Mouse (Mus musculus): ENCODE data around the gene Bend5. TPM values are rescaled to one million over a fixed set of nuclear protein-coding genes. Genes with fewer than 3 reads are reported as not detected.

The Bend5 gene
- total and polyA plus RNA-seq, 3 experiments = 15.6 to 21.8 (median 19.3) TPM

GRCm38 (mm10) chr4:111502965-111503727, 88.3 kb downstream of the Bend5 start:
- peak overlapping the region; percentile 78 for H3K27ac ChIP-seq (ENCODE audit: insufficient read depth, low read depth)
- no peaks in the 10 kb centered on the region for H3K9me3 ChIP-seq (replicated peaks; ENCODE audit: low read length)
- H3K36me3 ChIP-seq (replicated peaks in 1 of 2; ENCODE audit: control insufficient read depth in 1 of 2, insufficient read depth in 1 of 2, low read length in 1 of 2) = no peaks in the 10 kb centered on the region
- in situ Hi-C loops (cut with MboI; ENCODE audit: low pct_ligation_motif_present, low pct_unique_long_range_greater_than_20kb, low sequenced_read_pairs) = loop anchor here (10.0 kb wide), 2 partner anchors 122 to 178 kb away; no protein-coding TSS in a partner anchor
- H3K27me3 ChIP-seq (replicated peaks) = no peaks in the 10 kb centered on the region
- peak overlapping the region; percentile 28; the same call in 1 of the 2 replicates for H3K9ac ChIP-seq (ENCODE audit: insufficient read depth, low read depth)
- peaks cover 21 to 51% of the 10 kb centered on the region in 2 experiments for H3K4me1 ChIP-seq (ENCODE audit: control insufficient read depth in 1 of 2, insufficient read depth in 2 of 2)
- no peak for TF ChIP-seq MAX (IDR thresholded peaks at IDR 0.05; ENCODE audit: low read length)
- TF ChIP-seq ZMIZ1 (IDR thresholded peaks at IDR 0.05; ENCODE audit: low read depth, low read length) = no peak
- no peak for TF ChIP-seq KAT2A (IDR thresholded peaks at IDR 0.05; ENCODE audit: insufficient replicate concordance, low read length)
- no peak for TF ChIP-seq MAFK (IDR thresholded peaks at IDR 0.05; ENCODE audit: insufficient replicate concordance, low read length)
- no peak for TF ChIP-seq SMC3 (IDR thresholded peaks at IDR 0.05; ENCODE audit: low read depth, low read length)
- peak; percentile 16; the same call in 1 of the 2 replicates for TF ChIP-seq CHD2 (IDR thresholded peaks at IDR 0.05; ENCODE audit: low read length)
- no peak for TF ChIP-seq TCF12 (IDR thresholded peaks at IDR 0.05; ENCODE audit: low read depth, low read length)
- TF ChIP-seq GABPA (IDR thresholded peaks at IDR 0.05; ENCODE audit: insufficient replicate concordance, low read depth, low read length) = no peak
- TF ChIP-seq ZC3H11A (IDR thresholded peaks at IDR 0.05; ENCODE audit: low read depth, low read length) = no peak
- no peak for TF ChIP-seq CTCF (conservative IDR thresholded peaks at IDR 0.05 in 1 of 2, IDR thresholded peaks at IDR 0.05 in 1 of 2; ENCODE audit: low read depth in 2 of 2, low read length in 2 of 2)
- no peak for TF ChIP-seq JUND (conservative IDR thresholded peaks at IDR 0.05; ENCODE audit: low read depth, low read length)
- TF ChIP-seq SIN3A (IDR thresholded peaks at IDR 0.05; ENCODE audit: low read length) = no peak
- no peak for TF ChIP-seq EP300 (IDR thresholded peaks at IDR 0.05; ENCODE audit: low read length)
- no peak for TF ChIP-seq ZNF384 (IDR thresholded peaks at IDR 0.05; ENCODE audit: low read depth, low read length)
- peak; percentile 51 for TF ChIP-seq POLR2A (IDR thresholded peaks at IDR 0.05; ENCODE audit: low read depth, low read length)
- no peak for TF ChIP-seq MXI1 (IDR thresholded peaks at IDR 0.05; ENCODE audit: low read depth, low read length)
- TF ChIP-seq IRF4 (IDR thresholded peaks at IDR 0.05; ENCODE audit: low read depth, low read length) = peak; percentile 51; the same call in 1 of the 2 replicates
- no peak for TF ChIP-seq RCOR1 (conservative IDR thresholded peaks at IDR 0.05; ENCODE audit: low read depth, low read length)
- TF ChIP-seq BHLHE40 (IDR thresholded peaks at IDR 0.05; ENCODE audit: low read depth, low read length) = peak; percentile 38; the same call in 1 of the 2 replicates
- no peak for TF ChIP-seq USF2 (conservative IDR thresholded peaks at IDR 0.05; ENCODE audit: low read depth, low read length)
- TF ChIP-seq POLR2AphosphoS2 (IDR thresholded peaks at IDR 0.05; ENCODE audit: low read depth, low read length) = no peak
- TF ChIP-seq JUN (IDR thresholded peaks at IDR 0.05; ENCODE audit: insufficient read depth, low read depth, low read length) = no peak
- no peak for TF ChIP-seq UBTF (IDR thresholded peaks at IDR 0.05; ENCODE audit: low read depth, low read length)
- no peak for TF ChIP-seq CHD1 (IDR thresholded peaks at IDR 0.05; ENCODE audit: low read depth, low read length)
- TF ChIP-seq TBP (conservative IDR thresholded peaks at IDR 0.05; ENCODE audit: low read depth, low read length) = 0 out of 2 replicates have a peak, but pooled peaks have one; percentile 43
- peak overlapping the region; percentile 52; the same call in 1 of the 2 replicates for H3K4me2 ChIP-seq (ENCODE audit: insufficient read depth, low read depth, poor library complexity, severe bottlenecking)
- peak; percentile 21 for DNase-seq (ENCODE audit: extremely low read depth)
- peak overlapping the region in 1 of 3 experiments; percentile 25 for H3K4me3 ChIP-seq (replicated peaks in 1 of 3; ENCODE audit: low read depth in 2 of 3, low read length in 2 of 3, poor library complexity in 1 of 3)
- dilution Hi-C loops (cut with MboI; ENCODE audit: extremely low pct_ligation_motif_present, extremely low pct_unique_long_range_greater_than_20kb, low sequenced_read_pairs) = no loop called here
- no peaks in the 10 kb centered on the region for H3K79me2 ChIP-seq (replicated peaks; ENCODE audit: control insufficient read depth, extremely low read depth, insufficient read depth, poor library complexity, severe bottlenecking)

Measured in CH12.LX (cell line).